Mouse (Mus musculus) liver, adult 2 months (tissue): ENCODE measurements at regions not wholly inside any gene's neighbourhood (a gene's known extent, or its start where the extent isn't known, plus 50 kb on each side); places are given as distances from the start of the nearest gene placed in this dataset.

Experiments
- DNase-seq: peaks from one replicate; pipeline ENCODE4 v3.0.0-alpha.2; 2011; ENCODE audit warnings: low read depth, low spot score; ENCODE audit errors: extremely low read depth
- H3K27ac ChIP-seq: fragments of 200-500 bp; replicated peaks from 2 replicates; pipeline ENCODE4 v1.5.1; 2012; ENCODE audit warnings: low read depth, mild to moderate bottlenecking, control low read depth, inconsistent platforms, low read length; ENCODE audit not compliant: insufficient read depth
- H3K27me3 ChIP-seq: fragments of 200-500 bp; 2 replicates; pipeline ENCODE4 v1.6.1; 2012; ENCODE audit warnings: mild to moderate bottlenecking, moderate library complexity, low read length, inconsistent platforms; ENCODE audit not compliant: control insufficient read depth, insufficient read depth
- H3K36me3 ChIP-seq: fragments of 200-500 bp; 2 replicates; pipeline ENCODE4 v1.6.1; 2012; ENCODE audit warnings: low read length, inconsistent platforms; ENCODE audit not compliant: control insufficient read depth, insufficient read depth
- H3K4me1 ChIP-seq: fragments of 200-500 bp; 2 replicates; pipeline ENCODE4 v1.6.1; 2011; ENCODE audit warnings: low read length; ENCODE audit not compliant: control insufficient read depth, insufficient read depth
- H3K4me3 ChIP-seq: fragments of 200-500 bp; 2 replicates; pipeline ENCODE4 v1.5.1; 2011; ENCODE audit warnings: low read depth, mild to moderate bottlenecking, control low read depth, low read length, moderate library complexity; ENCODE audit not compliant: insufficient read depth
- H3K79me2 ChIP-seq: fragments of 200-500 bp; 2 replicates; pipeline ENCODE4 v1.6.1; 2012; ENCODE audit warnings: inconsistent platforms, mild to moderate bottlenecking, low read length, moderate library complexity; ENCODE audit not compliant: control insufficient read depth, insufficient read depth
- H3K9ac ChIP-seq: fragments of 200-500 bp; 2 replicates; pipeline ENCODE4 v1.6.1; 2012; ENCODE audit warnings: low read depth, mild to moderate bottlenecking, control low read depth, inconsistent platforms, low read length
- CTCF ChIP-seq: fragments of 200-500 bp; IDR thresholded peaks from 2 replicates; pipeline ENCODE4 v1.5.1; 2011; ENCODE audit warnings: low read depth, low read length, control low read depth
- POLR2A ChIP-seq: fragments of 200-500 bp; IDR thresholded peaks from 2 replicates; pipeline ENCODE4 v1.6.1; 2011; ENCODE audit warnings: low read length, control low read depth; ENCODE audit not compliant: insufficient read depth; ENCODE audit errors: extremely low read depth
- WGBS: fragments of 180-500 bp; shearing (Covaris S2); methylation state at CpG from one replicate; pipeline ENCODE4 v1.1.7; 2018; 5-methylcytosine and 5-hydroxymethylcytosine counted together

DNA sequence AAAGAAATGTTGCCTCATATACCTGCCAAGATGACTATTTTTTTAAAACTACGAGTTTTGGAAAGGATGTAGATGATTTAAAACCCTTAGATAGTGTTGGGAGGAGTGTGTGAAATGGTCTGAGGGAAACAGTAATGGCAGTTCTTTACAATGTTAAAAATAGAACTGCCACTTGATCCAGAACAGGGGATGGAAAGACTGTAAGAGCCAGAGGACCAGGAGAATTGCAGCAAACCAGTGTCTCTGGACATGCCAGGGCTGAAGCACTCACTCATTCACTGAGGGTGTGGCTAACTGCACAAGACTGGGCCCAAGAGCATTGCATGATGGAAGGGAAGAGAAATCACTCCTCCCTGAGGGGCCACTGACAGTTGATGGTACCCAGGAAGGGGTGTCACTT lies 53.9 kb upstream of the Rasgef1b start:
- no peaks in the 10 kb centered on the region for H3K36me3 ChIP-seq
- 41% methylated on average over 1 of the region's 1 CpGs for WGBS

DNA sequence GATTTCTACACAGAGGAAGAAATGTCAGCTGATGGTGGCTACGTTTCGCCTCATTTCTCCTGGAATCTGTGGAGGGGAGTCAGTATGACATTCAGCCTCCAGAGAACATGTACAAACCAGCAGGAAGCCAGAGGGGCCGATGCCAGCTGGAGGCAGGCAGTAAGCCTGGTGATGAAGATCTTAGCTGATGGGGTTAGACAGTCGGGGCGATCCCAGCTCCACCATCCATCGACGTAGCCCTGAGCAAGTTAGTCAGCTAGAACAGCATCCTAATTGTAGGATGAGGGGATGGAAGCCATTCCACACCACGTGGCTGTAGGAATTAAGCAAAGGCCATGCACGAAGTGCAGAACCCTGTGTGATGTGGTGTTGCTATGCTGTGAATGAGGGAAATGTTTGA lies 57.0 kb upstream of the Rasgef1b start:
- Histone ChIP-seq H3K9ac (no peak overlapping the region), H3K36me3 (no peaks in the 10 kb centered on the region), H3K27ac (no peak overlapping the region), H3K79me2 (no peaks in the 10 kb centered on the region), H3K4me3 (no peak overlapping the region), H3K4me1 (no peaks in the 10 kb centered on the region), H3K27me3 (no peaks in the 10 kb centered on the region; the same call in 1 of the 2 replicates)
- DNase-seq, result no peak
- TF ChIP-seq POLR2A (no peak), CTCF (no peak)
- 89% methylated on average over 9 of the region's 9 CpGs for WGBS

More for the DNA sequence above, 53.9 kb upstream of the Rasgef1b start:
- TF ChIP-seq POLR2A, result no peak
- H3K4me3 ChIP-seq, result no peak overlapping the region
- DNase-seq, result no peak
- no peaks in the 10 kb centered on the region for H3K4me1 ChIP-seq
- H3K27me3 ChIP-seq, result no peaks in the 10 kb centered on the region; the same call in 1 of the 2 replicates
- no peak overlapping the region for H3K9ac ChIP-seq
- no peak overlapping the region for H3K27ac ChIP-seq
- H3K79me2 ChIP-seq, result no peaks in the 10 kb centered on the region

DNA sequence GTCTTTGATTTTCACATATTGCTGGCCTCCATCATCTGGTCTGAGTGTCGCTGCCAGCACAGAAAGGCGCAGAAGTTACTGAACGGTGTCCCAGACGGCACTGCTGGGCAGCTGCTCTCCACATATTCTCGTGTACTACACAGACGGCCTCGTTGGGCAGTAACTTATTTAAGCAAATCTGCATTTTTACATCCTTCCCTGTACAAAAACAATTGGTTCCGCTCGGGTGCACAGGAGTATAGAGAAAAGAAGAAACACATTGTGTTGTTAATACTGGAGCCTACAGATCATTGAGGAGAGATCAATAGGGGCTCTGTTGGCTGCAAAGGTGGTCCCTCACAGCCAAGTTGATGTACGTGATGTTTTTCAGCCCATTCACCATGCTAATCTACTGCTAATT lies 58.4 kb upstream of the Rasgef1b start:
- Histone ChIP-seq H3K27me3 (no peaks in the 10 kb centered on the region; the same call in 1 of the 2 replicates), H3K36me3 (no peaks in the 10 kb centered on the region), H3K79me2 (no peaks in the 10 kb centered on the region), H3K27ac (no peak overlapping the region), H3K4me3 (no peak overlapping the region), H3K4me1 (no peaks in the 10 kb centered on the region), H3K9ac (no peak overlapping the region)
- no peak for TF ChIP-seq POLR2A
- no peak for DNase-seq
- WGBS, result 84% methylated on average over 10 of the region's 10 CpGs

DNA sequence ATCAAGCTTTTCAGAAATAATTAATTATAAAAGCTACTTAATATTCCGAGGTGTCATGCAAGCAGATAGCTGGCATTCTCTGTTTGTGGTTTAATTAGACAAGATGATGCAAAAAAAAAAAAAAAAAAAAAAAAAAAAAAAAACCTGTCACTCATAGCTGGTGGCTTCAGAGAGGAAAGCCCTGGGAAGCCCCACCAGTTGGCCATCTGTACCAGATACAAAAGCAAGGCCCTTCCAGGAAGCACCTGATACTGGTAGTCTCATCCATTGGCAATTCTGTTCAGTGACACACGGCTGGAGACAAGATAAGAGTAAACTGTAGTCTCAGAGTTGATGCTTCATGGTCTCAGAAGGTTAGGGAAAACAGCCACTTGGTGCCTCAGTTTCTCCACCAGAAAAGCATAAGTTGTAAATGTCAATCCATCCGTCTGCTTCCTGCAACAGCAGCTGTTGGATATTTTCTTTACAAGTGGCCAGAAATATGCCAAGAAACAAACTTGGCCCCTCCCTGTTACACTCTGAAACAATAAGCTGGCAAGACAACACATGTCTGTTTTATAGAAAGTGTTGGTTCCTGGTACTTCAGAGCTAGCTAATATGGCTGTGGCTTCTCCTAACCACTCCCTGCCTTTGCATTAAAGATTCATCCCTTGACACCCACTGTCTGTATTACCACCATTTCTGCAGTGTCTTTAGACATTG lies 59.0 kb upstream of the Rasgef1b start:
- WGBS, result 79% methylated on average over 3 of the region's 3 CpGs
- no peak overlapping the region for H3K9ac ChIP-seq
- no peak overlapping the region for H3K4me3 ChIP-seq
- no peaks in the 10 kb centered on the region for H3K4me1 ChIP-seq
- H3K27ac ChIP-seq, result no peak overlapping the region
- H3K79me2 ChIP-seq, result no peaks in the 10 kb centered on the region
- no peak for TF ChIP-seq CTCF
- H3K27me3 ChIP-seq, result no peaks in the 10 kb centered on the region; the same call in 1 of the 2 replicates
- DNase-seq, result no peak
- no peaks in the 10 kb centered on the region for H3K36me3 ChIP-seq

DNA sequence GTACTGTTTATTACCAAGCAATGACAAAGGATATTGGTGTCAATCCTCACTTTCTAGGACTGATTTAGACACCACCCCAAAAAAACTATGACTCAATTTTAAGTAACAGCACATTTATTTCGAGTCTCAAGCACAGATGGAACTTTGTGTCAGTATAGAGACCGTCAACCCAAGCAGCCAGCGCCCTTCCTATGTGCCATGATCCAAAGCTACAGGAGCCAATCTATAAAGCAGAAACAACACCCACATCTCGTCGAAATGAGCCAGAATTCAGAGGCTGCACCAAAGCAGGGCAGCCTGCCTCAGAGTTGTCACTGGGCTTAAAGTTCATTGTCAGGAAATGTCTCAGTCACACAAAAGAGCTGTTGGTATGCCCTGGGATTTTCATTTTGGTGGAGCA lies 61.9 kb upstream of the Rasgef1b start:
- TF ChIP-seq POLR2A (no peak), CTCF (no peak)
- DNase-seq, result no peak
- Histone ChIP-seq H3K4me1 (no peaks in the 10 kb centered on the region), H3K9ac (no peak overlapping the region), H3K36me3 (no peaks in the 10 kb centered on the region), H3K79me2 (no peaks in the 10 kb centered on the region), H3K4me3 (no peak overlapping the region), H3K27me3 (no peaks in the 10 kb centered on the region; the same call in 1 of the 2 replicates), H3K27ac (no peak overlapping the region)
- WGBS, result 89% methylated on average over 5 of the region's 5 CpGs

DNA sequence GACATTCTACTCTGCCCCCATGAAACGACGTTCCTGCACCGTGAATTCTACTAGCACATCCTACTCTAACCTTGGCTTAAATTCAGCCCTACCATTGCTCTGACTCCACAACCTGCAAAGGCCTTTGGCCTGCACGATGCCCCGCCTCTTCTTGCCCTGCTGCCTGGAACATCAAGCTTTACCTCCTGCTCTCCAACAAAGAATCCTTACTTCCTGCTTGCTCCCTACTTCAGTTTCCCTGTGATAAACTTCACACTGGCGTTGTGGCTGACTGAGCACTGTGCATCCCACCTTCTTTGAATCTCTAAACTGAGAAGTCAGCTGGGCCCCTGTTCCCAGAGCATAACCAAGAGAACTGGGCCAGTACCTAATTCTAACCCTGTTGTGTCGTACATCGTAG lies 71.7 kb upstream of the Rasgef1b start:
- TF ChIP-seq POLR2A (no peak), CTCF (no peak)
- no peak for DNase-seq
- Histone ChIP-seq H3K36me3 (no peaks in the 10 kb centered on the region), H3K79me2 (no peaks in the 10 kb centered on the region), H3K27ac (no peak overlapping the region), H3K27me3 (no peaks in the 10 kb centered on the region), H3K4me3 (no peak overlapping the region), H3K4me1 (no peaks in the 10 kb centered on the region), H3K9ac (no peak overlapping the region)
- WGBS, result 82% methylated on average over 8 of the region's 8 CpGs
